Mouse (Mus musculus) stomach, postnatal 0 days (tissue): ENCODE measurements around the gene Alg12. TPM values are rescaled to one million over a fixed set of nuclear protein-coding genes. Genes with fewer than 3 reads are reported as not detected.
A peak's percentile ranks its signal among the peaks of the same experiment; 100 is the strongest.

Source experiments
- ATAC-seq: fragments of 200-750 bp; cut with Nextera tagmentation; 2 replicates; pipeline ENCODE4 v1.8.0; 2017; ENCODE audit not compliant: low FRiP score, low TSS enrichment
- DNase-seq: peaks from one replicate; pipeline ENCODE4 v3.0.0-alpha.2; 2016; ENCODE audit warnings: low spot score
- H3K27ac ChIP-seq: fragments of 300-500 bp; sonication (generic); replicated peaks from 2 replicates; pipeline ENCODE4 v1.5.1; 2014; ENCODE audit warnings: mild to moderate bottlenecking, control low read depth
- H3K27me3 ChIP-seq: fragments of 300-500 bp; sonication (generic); 2 replicates; pipeline ENCODE4 v1.6.1; 2014; ENCODE audit warnings: low read length; ENCODE audit not compliant: control insufficient read depth, insufficient read depth
- H3K36me3 ChIP-seq: fragments of 300-500 bp; sonication (generic); 2 replicates; pipeline ENCODE4 v1.6.1; 2014; ENCODE audit warnings: low read length, mixed read lengths; ENCODE audit not compliant: control insufficient read depth, insufficient read depth
- H3K4me1 ChIP-seq: fragments of 300-500 bp; sonication (generic); replicated peaks from 2 replicates; pipeline ENCODE4 v1.6.1; 2014; ENCODE audit warnings: antibody characterized with exemption; ENCODE audit not compliant: control insufficient read depth, insufficient read depth
- H3K4me2 ChIP-seq: fragments of 300-500 bp; sonication (generic); replicated peaks from 2 replicates; pipeline ENCODE4 v1.6.1; 2014; ENCODE audit warnings: low read depth, mild to moderate bottlenecking, control low read depth, moderate library complexity
- H3K4me3 ChIP-seq: fragments of 300-500 bp; sonication (generic); 2 replicates; pipeline ENCODE4 v1.5.1; 2014; ENCODE audit warnings: low read depth, low read length, control low read depth
- H3K9ac ChIP-seq: fragments of 300-500 bp; sonication (generic); 2 replicates; pipeline ENCODE4 v1.6.1; 2014; ENCODE audit warnings: mild to moderate bottlenecking, low read length, control low read depth, mixed read lengths
- H3K9me3 ChIP-seq: fragments of 300-500 bp; sonication (generic); 2 replicates; pipeline ENCODE4 v1.6.1; 2016; ENCODE audit warnings: low read length; ENCODE audit not compliant: control insufficient read depth
- CTCF ChIP-seq: IDR thresholded peaks from 2 replicates; pipeline ENCODE4 v1.5.1; 2016; ENCODE audit warnings: antibody characterized with exemption, low read depth, mild to moderate bottlenecking, moderate library complexity
- EP300 ChIP-seq: optimal IDR thresholded peaks from 2 replicates; pipeline ENCODE3; 2016; ENCODE audit warnings: antibody characterized with exemption
- whole genome bisulfite sequencing: fragments of 180-500 bp; shearing (Covaris S2); extraction: QIAGEN DNeasy Blood & Tissue Kit; methylation state at CpG from one replicate; pipeline ENCODE4 v1.1.7; 2014; 5-methylcytosine and 5-hydroxymethylcytosine counted together
- polyA plus RNA-seq: library from polyadenylated mRNA; unstranded; fragments of >200 nt; fragmentation: Nextera tagmentation; extraction: Ambion mirVana; gene quantifications from 2 replicates; pipeline ENCODE4 v1.2.1, GENCODE M21; 2015

Alg12 gene
- polyA plus RNA-seq: 8.2 and 9.3 TPM in 2 replicates

DNA sequence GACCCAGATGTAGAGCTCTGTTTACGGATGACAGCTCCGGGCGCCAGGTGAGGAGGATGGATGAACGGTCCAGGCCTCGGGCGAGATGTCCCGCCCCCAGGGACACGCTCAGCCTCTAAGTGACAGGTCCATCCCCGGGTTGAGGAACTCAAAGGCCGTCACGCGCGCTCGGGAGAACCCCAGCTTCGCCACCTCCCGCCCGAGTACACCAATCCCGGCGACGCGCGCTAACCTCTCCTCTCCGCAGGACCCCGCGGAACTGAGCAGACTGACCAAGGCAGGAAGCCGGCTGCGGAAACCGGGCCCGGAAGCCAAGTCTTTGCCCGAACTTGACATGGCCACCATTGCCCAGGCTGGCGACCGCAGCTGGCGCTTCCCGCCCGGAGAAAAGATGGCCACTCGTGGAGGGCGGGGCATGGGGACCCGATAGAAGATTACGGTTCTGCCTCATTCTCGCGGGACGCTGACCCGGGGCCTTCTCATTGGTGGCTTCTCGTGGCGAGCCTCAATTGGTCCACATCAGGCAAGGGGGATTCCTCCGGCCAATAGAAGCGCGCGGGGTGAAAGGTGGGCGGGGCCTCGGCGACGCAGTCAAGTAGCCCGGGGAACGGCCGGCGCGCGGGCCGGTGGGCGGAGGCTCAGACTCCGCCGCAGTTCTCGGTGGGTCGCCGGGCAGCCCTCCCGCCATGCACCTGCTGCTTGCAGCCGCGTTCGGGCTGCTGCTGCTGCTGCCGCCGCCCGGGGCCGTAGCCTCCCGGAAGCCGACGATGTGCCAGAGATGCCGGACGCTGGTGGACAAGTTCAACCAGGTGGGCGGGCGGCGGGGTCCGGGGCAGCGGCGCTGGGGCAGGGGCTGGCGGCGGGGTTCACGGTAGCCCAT is at the start of gene Alg12, which contains the start of gene Creld2:
Gene Alg12, minus strand, starts transcription at position 293 of the 880 bp plus-strand sequence.
Gene Creld2, plus strand, starts transcription at position 621 of the 880 bp plus-strand sequence.
- Histone ChIP-seq H3K4me3 (peak within 1 kb of the TSS; percentile 87), H3K4me1 (no peaks in the 10 kb centered on the region), H3K4me2 (peak within 1 kb of the TSS; percentile 95), H3K27ac (peak within 1 kb of the TSS; percentile 61; the same call in 1 of the 2 replicates), H3K9me3 (no peaks in the 10 kb centered on the region), H3K36me3 (peaks cover 12% of the 10 kb centered on the region; the same call in 1 of the 2 replicates), H3K27me3 (no peaks in the 10 kb centered on the region), H3K9ac (peak within 1 kb of the TSS; percentile 87)
- WGBS: under 1% methylated on average over 84 of the region's 88 CpGs
- peak; percentile 98 for TF ChIP-seq EP300
- no peak for TF ChIP-seq CTCF
- DNase-seq (peak; percentile 100), ATAC-seq (peak; percentile 99)

- ATAC-seq (peak; percentile 13), DNase-seq (peak; percentile 47)
- Histone ChIP-seq H3K4me2 (no peak overlapping the region), H3K27me3 (no peaks in the 10 kb centered on the region), H3K4me1 (peaks cover 4% of the 10 kb centered on the region), H3K4me3 (no peak overlapping the region), H3K27ac (peak overlapping the region; percentile 80), H3K9me3 (no peaks in the 10 kb centered on the region), H3K9ac (no peak overlapping the region), H3K36me3 (peaks cover 12% of the 10 kb centered on the region)
- TF ChIP-seq CTCF (no peak), EP300 (no peak)
- 75% methylated on average over 6 of the region's 6 CpGs for WGBS
Measured at GRCm38 (mm10) chr15:88868024-88868742, 49.1 kb upstream of the Alg12 start.

GRCm38 (mm10) chr15:88867368-88868023 is 48.4 kb upstream of the Alg12 start:
- Histone ChIP-seq H3K4me1 (peaks cover 4% of the 10 kb centered on the region), H3K36me3 (peaks cover 12% of the 10 kb centered on the region), H3K27me3 (no peaks in the 10 kb centered on the region), H3K4me2 (no peak overlapping the region), H3K27ac (peak overlapping the region; percentile 80), H3K9me3 (no peaks in the 10 kb centered on the region), H3K4me3 (no peak overlapping the region), H3K9ac (no peak overlapping the region)
- peak; percentile 20 for ATAC-seq
- TF ChIP-seq EP300: no peak
- TF ChIP-seq CTCF: no peak
- peak; percentile 66 for DNase-seq
- WGBS: 25% methylated on average over 5 of the region's 5 CpGs

GRCm38 (mm10) chr15:88866934-88867356 is 47.8 kb upstream of the Alg12 start:
- no peak overlapping the region for H3K4me2 ChIP-seq
- TF ChIP-seq CTCF (no peak), EP300 (no peak)

DNA sequence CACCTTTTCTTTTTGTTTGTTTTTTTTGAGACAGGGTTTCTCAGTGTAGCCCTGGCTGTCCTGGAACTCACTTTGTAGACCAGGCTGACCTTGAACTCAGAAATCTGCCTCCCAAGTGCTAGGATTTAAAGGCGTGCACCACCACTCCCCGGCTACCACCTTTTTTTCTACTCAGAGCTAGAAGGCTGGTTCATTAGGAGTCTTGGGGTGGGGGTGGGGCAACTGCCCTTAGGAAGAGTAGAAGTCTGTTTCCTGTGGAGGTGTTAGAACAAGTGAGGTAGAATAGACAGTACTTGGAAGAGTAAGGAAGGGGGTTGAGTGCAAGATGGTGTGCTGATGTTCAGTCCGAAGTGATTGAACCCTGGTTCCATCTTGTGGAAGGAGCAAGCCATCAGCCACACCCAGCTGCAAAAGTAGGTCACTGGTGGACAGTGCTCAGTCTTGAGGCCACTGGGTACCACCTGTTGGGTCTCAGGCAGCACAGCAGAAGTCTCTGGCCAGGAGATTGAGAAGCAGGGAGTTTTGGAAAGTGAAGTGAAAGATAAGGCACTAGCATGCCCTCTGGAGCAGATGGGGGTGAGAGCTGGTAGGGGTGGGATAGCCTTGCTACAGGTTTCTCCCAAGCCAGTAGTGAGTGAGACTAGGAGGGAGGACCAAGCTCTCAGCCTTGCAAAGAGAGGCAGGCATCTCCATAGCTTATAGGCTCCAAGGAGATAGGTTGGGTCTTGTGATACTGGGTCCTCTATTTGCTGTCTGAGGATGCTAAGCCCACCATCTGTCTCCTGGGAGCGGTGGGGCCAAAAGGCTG is 47.0 kb upstream of the Alg12 start:
- H3K4me3 ChIP-seq: no peak overlapping the region
- no peak for ATAC-seq
- WGBS: 58% methylated on average over 4 of the region's 4 CpGs
- DNase-seq: no peak
- TF ChIP-seq EP300: no peak
- TF ChIP-seq CTCF: no peak
- H3K4me2 ChIP-seq: peak overlapping the region; percentile 83; the same call in 1 of the 2 replicates
- no peak overlapping the region for H3K9ac ChIP-seq
- peak overlapping the region; percentile 66; the same call in 1 of the 2 replicates for H3K27ac ChIP-seq
- H3K9me3 ChIP-seq: no peaks in the 10 kb centered on the region
- peaks cover 12% of the 10 kb centered on the region for H3K36me3 ChIP-seq
- H3K4me1 ChIP-seq: peaks cover 4% of the 10 kb centered on the region
- H3K27me3 ChIP-seq: no peaks in the 10 kb centered on the region

More at GRCm38 (mm10) chr15:88866934-88867356, 47.8 kb upstream of the Alg12 start:
- no peaks in the 10 kb centered on the region for H3K27me3 ChIP-seq
- no peak overlapping the region for H3K9ac ChIP-seq
- 44% methylated on average over 7 of the region's 7 CpGs for WGBS
- H3K9me3 ChIP-seq: no peaks in the 10 kb centered on the region
- H3K4me3 ChIP-seq: no peak overlapping the region
- no peak for ATAC-seq
- no peak for DNase-seq
- H3K27ac ChIP-seq: peak overlapping the region; percentile 66
- peaks cover 12% of the 10 kb centered on the region for H3K36me3 ChIP-seq
- H3K4me1 ChIP-seq: peaks cover 4% of the 10 kb centered on the region
